Mouse (Mus musculus) brain, embryonic 14.5 days (tissue): Measurements from ENCODE around the gene Prr22.

Experiments
- CTCF ChIP-seq: fragments of 200-500 bp; IDR thresholded peaks from 2 replicates; pipeline ENCODE4 v1.5.1; 2012; ENCODE audit warnings: inconsistent platforms, mild to moderate bottlenecking, moderate library complexity, borderline replicate concordance; ENCODE audit not compliant: insufficient read depth, insufficient read length; ENCODE audit errors: extremely low read depth
- POLR2A ChIP-seq: fragments of 200-500 bp; IDR thresholded peaks from 2 replicates; pipeline ENCODE4 v1.6.1; 2012; ENCODE audit warnings: mild to moderate bottlenecking, inconsistent platforms, borderline replicate concordance; ENCODE audit not compliant: poor library complexity, insufficient read depth, insufficient read length, severe bottlenecking; ENCODE audit errors: extremely low read depth

DNA sequence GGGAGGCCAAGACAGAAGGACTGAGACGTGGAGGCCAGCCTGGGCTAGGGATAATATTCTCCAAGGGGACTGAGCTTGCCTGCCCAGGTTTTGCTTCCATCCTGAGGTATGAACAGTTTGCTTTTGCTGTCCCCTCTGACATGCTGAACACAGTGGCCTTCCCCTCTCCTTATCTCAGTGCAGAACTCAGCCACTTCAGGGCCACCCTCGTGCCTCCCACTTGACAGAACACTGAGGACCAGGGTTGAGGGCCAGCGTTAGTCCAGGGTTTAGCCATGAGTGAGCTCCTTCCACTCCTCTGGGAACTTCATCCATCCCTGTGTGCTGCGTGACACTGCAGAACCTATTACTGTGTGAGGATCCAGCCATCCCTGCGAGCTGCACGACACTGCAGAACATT, 19.2 kb downstream of the Prr22 start:
- TF ChIP-seq POLR2A (no peak), CTCF (no peak)
